Mouse (Mus musculus) liver, adult 2 months (tissue): ENCODE data around the gene Zyx.

ENCODE experiments used
- CTCF ChIP-seq: fragments of 200-500 bp; IDR thresholded peaks from 2 replicates; pipeline ENCODE4 v1.5.1; 2011; ENCODE audit warnings: low read depth, low read length, control low read depth
- POLR2A ChIP-seq: fragments of 200-500 bp; IDR thresholded peaks from 2 replicates; pipeline ENCODE4 v1.6.1; 2011; ENCODE audit warnings: low read length, control low read depth; ENCODE audit not compliant: insufficient read depth; ENCODE audit errors: extremely low read depth

DNA sequence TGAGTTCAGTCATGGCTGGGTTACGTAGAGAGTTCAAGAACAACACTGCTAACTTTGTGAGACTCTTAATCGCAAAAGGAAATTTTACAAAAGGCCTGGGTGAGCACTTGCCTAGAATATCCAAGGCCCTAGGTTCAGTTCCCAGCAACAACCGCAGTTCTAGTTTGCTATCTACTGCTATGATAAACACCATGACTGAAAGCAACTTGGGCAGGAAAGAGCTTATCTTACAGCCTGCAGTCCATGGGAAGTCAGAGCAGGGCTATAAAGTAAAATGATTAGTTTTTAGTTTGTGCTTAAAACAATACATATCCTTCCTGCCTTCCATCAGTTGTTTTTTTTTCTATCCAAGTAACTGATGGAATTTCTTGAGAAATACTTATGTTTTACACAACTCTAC, 22.9 kb upstream of the Zyx start:
- TF ChIP-seq POLR2A (no peak), CTCF (no peak)
